Mouse (Mus musculus) layer of hippocampus, adult 18-20 months (tissue): ENCODE data around the gene Tmem14a. TPM values are rescaled to one million over a fixed set of nuclear protein-coding genes. Genes with fewer than 3 reads are reported as not detected.

Experiments
- total RNA-seq, 2 experiments: library from RNA; stranded (reverse); gene quantifications; 2 replicates each; pipeline ENCODE4 v1.2.3; 2021

Gene Tmem14a
- total RNA-seq, 2 experiments from 2014 or later, result 30.9 to 31.7 TPM

Other genes with a start within 250 kb of the Tmem14a start
- 1 to 10 TPM; 1.1 to 1.4 TPM for gene Tram2, start 139.3 kb upstream of the Tmem14a start, total RNA-seq
- gene Gsta3, start 22.0 kb downstream of the Tmem14a start, total RNA-seq, result 1 to 10 TPM; 1.1 to 1.7 TPM
- not detected for gene Khdc1a, start 131.1 kb downstream of the Tmem14a start, total RNA-seq
- gene Khdc1c, start 149.8 kb downstream of the Tmem14a start, total RNA-seq, result not detected
- gene Khdc1b, start 165.0 kb downstream of the Tmem14a start, total RNA-seq, result not detected